Mouse (Mus musculus) megakaryocyte, embryonic 14.5 days (primary cell): ENCODE data around the gene Col2a1.

Source experiments
- FLI1 ChIP-seq: IDR thresholded peaks from 2 replicates; pipeline ENCODE4 v1.6.1; 2012; ENCODE audit warnings: low read length, inconsistent platforms, mixed read lengths
- GATA1 ChIP-seq: IDR thresholded peaks from 3 replicates; pipeline ENCODE4 v1.6.1; 2012; ENCODE audit warnings: mixed read lengths, low read length, inconsistent platforms, borderline replicate concordance

DNA sequence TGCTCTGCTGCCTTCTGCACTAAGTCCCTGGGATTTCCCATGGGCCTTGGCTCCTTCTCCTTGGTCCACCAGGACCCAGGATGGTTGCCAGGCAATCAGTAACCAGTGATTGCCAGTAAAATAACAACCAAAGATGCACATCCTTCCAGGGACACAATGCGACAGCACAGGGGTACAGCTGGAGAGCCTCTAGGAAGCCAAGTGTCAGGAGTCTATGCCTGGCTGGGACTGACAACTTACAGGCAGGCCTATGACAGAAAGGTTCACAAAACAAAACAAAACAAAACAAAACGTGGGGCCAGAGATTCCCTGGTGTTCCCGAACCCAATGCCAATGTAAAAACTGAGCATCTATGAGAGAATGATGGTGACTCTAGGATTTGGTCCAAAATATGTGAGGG is 14.6 kb upstream of the Col2a1 start:
- TF ChIP-seq FLI1 (no peak), GATA1 (no peak)
